Mouse (Mus musculus): ENCODE results near the gene Il1a. TPM values are rescaled to one million over a fixed set of nuclear protein-coding genes. Genes with fewer than 3 reads are reported as not detected.

The Il1a gene
- total RNA-seq, 2 experiments from 2014 or later, result not detected

GRCm38 (mm10) chr2:129263073-129263472, 46.7 kb downstream of the Il1a start:
- no peak for DNase-seq (ENCODE audit: low spot score)

DNA sequence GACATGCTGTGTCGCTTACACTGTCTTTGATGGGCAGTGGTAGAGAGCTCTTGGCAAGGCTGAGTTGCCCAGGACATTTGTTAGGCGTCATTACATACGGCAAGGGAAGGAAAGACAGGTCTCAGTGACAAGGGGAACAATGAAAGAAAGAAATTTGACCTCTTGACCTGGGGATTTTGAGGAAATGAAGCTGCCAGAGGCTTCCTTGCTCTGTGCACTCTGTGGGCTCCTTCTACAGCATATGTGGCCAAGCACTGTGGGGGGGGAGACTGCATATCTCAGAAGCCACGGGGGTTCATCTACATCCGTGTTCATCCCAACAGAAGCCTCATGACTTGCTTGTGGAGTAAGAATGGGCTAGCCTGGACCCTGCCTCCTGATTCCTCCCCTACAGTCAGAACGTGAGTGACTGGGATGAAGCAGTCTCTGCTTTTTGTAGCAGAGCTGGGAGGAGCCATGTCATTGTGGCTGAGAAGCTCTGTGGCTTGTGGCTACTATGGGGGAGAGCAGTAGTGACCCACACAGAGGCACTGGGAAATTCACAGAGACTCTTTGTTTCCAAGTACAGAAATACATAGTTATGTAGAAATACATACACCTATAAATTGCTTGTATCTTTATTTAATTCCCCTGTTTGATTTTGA, 48.5 kb downstream of the Il1a start:
- DNase-seq (ENCODE audit: low spot score), result no peak

DNA sequence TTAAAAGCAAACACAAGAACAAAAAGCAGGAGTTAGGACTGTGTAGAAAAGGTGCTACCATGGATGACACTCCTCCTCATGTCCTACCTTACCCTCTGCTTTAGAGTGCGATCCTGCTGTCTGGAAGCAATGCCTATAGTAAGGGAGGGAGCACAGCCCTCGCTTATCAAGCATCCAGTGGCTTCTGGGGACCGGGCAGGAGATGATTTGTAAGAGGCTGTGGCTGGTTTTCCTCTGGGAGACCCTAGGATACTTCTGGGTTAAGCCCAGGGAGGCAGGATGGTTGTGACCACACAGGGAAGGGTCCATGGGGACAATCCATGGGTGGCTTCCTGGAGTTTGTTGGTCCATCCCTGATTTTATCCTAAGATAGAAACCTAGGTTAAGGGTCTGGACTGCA, 49.1 kb downstream of the Il1a start:
- DNase-seq (ENCODE audit: low spot score), result no peak

GRCm38 (mm10) chr2:129258475-129259211, 51.1 kb downstream of the Il1a start:
- peak; percentile 78 for DNase-seq (ENCODE audit: low spot score)

DNA sequence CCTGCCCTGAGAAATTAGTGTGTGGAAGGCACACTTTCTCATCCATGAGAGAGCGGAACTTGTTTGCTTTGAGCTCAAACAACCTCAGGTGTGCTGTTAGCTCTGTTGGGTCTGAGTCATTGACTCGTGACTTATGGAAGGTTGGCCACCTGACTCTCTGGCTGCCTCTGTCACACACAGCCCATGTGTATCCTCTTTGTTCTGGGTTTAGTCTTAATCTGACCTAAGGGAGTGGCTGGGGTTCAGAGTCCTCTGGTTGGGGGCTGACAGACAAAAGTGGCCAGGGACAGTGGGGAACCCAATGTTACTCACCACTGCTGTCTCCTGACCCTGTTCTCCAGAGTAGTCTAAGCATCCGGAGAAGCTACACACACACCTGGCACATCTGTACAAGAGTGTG, 51.7 kb downstream of the Il1a start:
- DNase-seq (ENCODE audit: low spot score), result no peak

DNA sequence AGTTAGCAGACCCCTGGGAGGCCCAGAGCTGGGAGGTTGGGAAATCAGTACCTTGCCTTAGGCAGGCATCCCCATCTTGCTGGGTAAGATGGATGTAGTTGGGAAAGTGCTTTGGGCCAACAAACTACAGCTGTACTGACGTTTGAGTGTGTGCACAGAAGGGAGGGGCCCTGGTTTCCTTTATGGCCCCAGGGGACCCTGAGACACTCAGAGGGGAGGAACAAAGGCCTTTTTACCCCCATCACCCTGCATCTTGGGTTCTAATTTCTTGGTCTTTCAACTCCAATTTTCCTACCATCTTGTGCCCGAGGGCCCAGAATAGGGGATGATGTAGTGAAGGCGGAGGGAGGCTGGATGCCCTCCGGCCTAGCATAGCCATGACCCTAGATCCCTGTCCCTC, 53.8 kb downstream of the Il1a start:
- DNase-seq (ENCODE audit: low spot score), result no peak

GRCm38 (mm10) chr2:129254076-129254475, 55.7 kb downstream of the Il1a start:
- no peak for DNase-seq (ENCODE audit: low spot score)

DNA sequence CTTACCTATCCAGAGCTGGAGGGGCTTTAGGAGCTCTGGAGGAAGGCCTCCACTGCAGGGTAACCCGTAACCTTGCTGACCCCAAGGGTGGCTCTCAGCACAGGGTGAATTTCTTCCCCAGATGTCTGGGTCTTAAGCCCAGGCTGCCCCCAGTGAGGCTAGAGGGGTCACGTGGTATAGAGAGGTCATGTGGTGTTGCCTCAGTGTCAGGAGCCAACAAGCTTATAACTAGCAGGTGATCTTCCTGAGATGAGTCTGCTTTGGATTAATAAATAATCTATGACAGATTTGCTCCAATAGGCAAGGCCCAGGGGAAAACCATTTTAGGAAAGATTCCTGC, 56.2 kb downstream of the Il1a start:
- DNase-seq (ENCODE audit: low spot score), result no peak

DNA sequence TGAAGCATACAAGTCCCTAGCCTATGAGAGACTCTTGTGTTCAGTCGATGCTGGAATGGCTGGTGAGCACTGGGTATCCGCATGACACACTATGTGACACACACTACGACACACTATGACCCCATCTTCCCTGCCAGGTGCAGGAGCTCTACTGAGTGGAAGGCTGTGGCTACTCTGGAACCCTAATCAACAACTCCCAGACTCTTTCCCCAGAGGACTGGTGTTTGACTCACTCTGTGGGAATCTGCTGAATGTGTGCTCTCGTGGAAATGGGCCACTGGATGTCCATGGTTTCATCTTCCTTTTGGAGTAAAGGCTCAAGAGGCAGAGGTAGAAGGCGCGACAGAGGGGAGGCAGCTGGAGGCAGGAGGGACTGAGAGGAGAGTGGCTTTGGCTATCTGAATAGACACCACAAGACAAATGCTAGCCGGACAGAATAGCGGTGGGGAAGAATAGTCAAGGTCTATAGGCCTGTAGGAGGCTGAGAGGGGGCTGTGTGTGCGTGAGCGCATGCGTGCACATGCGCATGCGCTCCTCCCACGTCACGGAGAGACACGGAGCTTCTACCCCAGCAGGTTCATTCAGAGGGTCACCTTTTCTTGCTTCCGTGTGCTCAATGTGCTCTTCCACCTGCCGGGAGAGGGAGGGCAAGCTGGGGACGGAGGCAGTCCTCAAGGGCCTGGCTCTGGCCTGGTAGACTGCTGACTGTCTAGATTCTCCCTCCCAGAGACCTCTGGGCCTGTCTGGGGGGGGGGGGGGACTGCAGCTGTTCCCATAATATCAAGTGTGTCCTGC, 56.7 kb downstream of the Il1a start:
- no peak for DNase-seq (ENCODE audit: low spot score)

Other genes with a start within 250 kb of the Il1a start
- gene Ttl, start 244.0 kb downstream of the Il1a start, total RNA-seq (2021), result 1 to 10 TPM; 6.1 to 8.6 TPM
- 10 to 100 TPM in 1 of 2 experiments, 1 to 10 TPM in 1; 9.9 to 10.3 TPM for gene Polr1b, start 209.0 kb downstream of the Il1a start, total RNA-seq (2021)
- gene Chchd5, start 180.3 kb downstream of the Il1a start, total RNA-seq (2021), result 10 to 100 TPM in 1 of 2 experiments, 1 to 10 TPM in 1; 7.1 to 12.5 TPM
- 10 to 100 TPM; 11.3 to 21.8 TPM for gene Slc20a1, start 111.2 kb downstream of the Il1a start, total RNA-seq (2021)
- gene Ckap2l, start 12.8 kb downstream of the Il1a start, total RNA-seq (2021), result not detected
- not detected for gene Il1b, start 61.2 kb upstream of the Il1a start, total RNA-seq (2021)
- gene F830045P16Rik, start 226.6 kb upstream of the Il1a start, total RNA-seq (2021), result not detected

Measured in gastrocnemius, adult 18-20 months (tissue).